Mouse (Mus musculus) spleen, embryonic (tissue): ENCODE data around the gene Gm2431.

Source experiments
- CTCF ChIA-PET: fragments of 350-600 bp; sonication (Branson Sonifier 250); formaldehyde crosslinking; loops from one replicate; lab custom pipeline; 2022; lab: Charles Lee

Gm2431 gene

DNA sequence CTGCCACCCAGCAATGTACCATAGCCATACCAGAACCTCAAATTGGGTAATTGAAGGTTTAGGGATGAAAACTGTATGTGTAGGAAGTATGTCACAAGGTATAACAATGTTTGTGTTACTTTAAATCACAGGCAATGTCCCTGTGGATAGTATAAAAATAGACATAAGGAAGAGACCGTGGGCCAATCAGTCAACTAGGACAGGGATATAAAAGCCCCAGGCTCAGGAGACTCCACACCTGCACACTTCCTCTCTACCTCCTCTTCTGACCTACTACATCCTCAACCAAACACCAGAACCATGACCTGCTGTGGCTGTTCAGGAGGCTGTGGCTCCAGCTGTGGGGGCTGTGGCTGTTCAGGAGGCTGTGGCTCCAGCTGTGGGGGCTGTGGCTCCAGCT lies 46.6 kb downstream of the Gm2431 start, which contains the start of gene Gm7579:
Gene Gm7579, plus strand, starts transcription at position 301 of the 400 bp plus-strand sequence.
- CTCF ChIA-PET = no interaction called here
